Mouse (Mus musculus): Measurements from ENCODE around the gene Serpinh1. TPM values are rescaled to one million over a fixed set of nuclear protein-coding genes. Genes with fewer than 3 reads are reported as not detected.

Serpinh1 gene
- polyA plus RNA-seq, 3 experiments from 2014 or later = not detected

DNA sequence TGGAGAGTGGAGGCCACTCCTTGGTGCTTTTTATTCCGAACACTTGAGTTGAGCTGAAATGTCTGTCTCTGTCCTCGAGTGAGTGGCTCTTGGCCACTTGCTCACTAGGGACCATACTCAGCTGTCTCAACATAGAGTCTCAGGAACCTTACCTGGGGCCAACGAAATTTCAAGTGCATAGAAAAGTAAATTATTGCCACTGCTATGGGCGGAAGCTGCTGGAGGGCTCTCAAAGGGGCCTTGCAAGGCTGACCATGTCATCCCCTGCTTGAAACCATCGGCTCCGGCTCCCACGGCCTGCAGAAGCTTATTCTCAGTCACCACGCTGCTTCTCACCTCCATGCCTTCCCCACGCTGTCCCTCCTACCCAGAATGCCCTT lies 29.7 kb downstream of the Serpinh1 start:
- no peak for ATAC-seq

GRCm38 (mm10) chr7:99322691-99323320 lies 30.2 kb downstream of the Serpinh1 start:
- no peak for ATAC-seq

DNA sequence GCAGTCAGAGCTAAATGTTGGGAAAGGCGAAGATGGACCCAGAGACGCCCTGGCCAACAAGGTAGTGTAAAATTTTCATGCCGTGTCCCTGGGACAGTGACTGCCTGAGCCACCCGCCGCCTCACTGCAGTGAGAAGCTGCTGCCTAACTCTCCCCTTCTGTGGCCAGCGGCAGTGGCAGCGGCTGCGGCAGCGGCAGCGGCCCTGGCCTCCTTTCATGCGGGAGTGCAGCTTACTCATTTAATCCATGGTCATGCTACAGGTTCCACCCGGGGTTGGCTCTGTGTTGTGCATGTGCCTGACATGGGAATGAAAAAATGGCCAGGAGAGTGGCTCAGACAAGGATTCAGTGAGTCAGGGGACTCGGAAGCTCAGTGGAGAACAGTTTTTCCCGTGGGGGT lies 32.5 kb downstream of the Serpinh1 start:
- no peak for ATAC-seq

DNA sequence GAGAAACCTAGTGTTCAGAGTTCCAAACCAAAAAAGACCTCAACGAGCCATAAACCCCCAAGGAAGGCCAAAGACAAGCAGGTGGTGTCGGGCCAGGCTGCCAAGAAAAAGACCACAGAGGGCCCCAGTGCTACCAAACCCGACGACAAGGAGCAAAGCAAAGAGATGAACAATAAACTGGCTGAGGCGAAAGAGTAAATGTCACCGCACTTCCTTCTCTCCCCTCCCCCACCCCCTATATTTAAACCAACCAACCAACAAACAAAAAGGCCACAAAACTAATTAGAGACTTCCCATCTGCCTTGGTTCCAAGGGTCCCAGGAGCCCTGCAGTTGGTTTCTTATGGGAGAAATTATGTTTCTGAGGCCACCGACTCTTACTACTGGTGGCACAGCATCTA lies 35.6 kb downstream of the Serpinh1 start:
- ATAC-seq = peak; percentile 46

DNA sequence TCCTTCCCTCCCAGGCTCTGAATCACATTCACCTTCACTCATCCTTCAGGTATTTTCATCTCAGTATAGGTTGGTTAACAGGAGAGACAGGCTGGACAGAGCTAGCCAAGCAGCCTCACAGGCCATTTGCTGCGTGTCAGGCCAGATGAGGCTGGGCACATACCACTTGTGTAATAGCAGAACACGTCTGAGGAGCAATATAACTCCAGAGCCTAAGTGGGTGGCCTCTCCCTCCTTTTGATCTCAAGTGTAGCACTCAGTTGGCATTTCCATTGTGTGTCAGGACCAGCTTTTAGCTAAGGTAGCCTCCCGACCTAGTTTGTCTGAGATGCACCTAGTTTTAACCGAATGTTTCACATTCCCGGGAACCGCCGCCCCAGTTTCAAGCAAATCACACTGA lies 36.8 kb downstream of the Serpinh1 start:
- ATAC-seq = no peak

DNA sequence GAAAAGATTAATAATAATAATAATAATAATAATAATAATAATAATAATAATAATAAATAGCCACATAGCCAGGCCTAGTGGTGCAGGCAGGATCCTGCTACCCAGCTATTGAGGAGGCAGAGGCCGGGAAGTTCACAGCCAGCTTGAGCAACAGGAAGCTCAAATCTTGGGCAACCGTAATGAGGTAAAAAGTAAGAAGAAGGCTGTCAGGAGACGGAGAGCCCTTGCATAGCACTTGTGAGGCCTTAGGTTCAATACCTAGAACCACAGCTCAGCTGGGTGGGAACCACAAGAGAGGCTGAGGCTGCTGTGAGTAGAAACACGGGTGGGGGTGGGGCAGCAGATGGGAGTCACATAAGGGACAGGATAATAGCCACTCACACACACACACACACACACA lies 38.5 kb downstream of the Serpinh1 start:
- ATAC-seq = no peak

DNA sequence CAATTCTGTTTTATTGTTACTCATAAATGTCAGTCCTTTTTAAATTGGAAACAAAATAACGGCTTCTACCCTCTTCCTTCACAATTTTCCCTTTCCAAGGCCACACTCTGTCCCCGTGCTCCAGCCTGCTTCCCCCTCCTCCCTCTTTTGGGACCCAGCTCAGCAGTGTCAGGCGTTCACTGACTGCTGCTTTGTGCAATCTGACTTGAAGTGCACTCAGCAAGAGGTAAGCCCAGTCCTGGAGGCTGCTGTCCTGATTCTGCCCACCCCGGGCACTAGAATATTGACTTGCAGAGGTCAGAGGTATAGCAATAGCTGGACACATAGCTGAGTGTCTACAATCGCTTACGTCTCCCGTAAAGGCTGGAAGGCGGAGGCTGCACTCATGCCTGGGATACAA lies 39.8 kb downstream of the Serpinh1 start:
- ATAC-seq = no peak

DNA sequence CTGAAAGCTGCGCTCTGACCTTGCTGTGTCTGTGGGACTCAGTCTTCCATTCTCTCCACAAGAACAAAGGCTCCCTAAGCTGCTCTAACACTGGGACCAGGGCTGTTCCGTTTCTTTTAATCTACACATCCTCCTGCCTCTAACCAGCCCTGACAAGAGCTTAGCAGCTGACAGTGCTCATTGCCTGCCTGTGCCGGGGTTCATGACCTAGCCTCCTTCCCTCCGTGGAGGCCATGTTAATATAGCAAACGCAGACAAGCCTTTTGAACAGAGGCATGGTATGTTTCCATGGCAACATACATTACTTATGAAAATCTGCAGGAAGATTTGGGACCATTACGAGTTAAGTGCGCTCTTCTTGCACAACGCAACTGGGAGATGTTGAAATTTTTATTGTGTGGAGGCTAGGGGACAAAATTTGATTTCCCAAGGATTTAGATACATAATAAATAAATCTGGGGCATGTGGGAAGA lies 40.3 kb downstream of the Serpinh1 start:
- ATAC-seq = no peak

GRCm38 (mm10) chr7:99312058-99312457 lies 41.0 kb downstream of the Serpinh1 start:
- no peak for ATAC-seq

- ATAC-seq = peak; percentile 41
Observed at GRCm38 (mm10) chr7:99311433-99311832, 41.6 kb downstream of the Serpinh1 start.

DNA sequence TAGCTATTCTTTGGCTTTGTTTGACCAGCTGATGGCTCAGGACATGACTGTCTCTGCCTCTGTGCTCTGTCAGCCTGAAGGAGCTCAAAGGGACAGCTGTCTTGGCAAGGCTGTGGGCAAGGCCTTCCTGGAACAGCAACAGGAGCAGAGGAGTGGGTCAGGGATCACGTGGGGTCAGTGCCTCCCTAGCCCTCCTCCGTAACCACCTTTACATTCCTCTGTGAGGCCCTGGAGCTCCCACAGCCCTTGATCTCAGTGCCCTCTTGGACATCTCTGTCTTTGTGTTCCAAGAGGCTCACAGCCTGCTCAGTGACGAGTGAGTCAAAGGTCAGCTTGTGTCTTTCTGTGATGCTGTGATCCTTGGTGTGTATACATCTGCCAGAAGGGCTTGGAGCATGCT lies 46.4 kb downstream of the Serpinh1 start:
- no peak for ATAC-seq

DNA sequence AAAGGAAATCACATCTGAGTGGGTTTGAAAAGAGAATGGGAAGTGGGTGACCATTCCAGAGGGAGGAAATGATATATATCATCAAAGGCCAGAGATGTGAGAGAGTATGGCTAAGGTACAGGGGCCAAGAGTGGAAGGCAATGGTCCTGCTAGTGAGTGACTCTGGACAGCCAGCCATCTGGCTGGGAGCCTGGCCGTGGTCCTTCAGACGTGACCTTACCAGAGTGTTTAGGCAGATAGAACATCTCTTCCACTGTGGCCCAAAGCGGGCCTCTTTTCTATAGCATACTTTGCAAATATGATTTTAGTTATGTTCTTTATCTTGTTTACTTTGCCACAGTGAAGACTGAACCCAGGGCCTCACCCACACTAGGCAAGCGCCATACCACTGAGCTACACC lies 47.4 kb downstream of the Serpinh1 start:
- ATAC-seq = no peak

DNA sequence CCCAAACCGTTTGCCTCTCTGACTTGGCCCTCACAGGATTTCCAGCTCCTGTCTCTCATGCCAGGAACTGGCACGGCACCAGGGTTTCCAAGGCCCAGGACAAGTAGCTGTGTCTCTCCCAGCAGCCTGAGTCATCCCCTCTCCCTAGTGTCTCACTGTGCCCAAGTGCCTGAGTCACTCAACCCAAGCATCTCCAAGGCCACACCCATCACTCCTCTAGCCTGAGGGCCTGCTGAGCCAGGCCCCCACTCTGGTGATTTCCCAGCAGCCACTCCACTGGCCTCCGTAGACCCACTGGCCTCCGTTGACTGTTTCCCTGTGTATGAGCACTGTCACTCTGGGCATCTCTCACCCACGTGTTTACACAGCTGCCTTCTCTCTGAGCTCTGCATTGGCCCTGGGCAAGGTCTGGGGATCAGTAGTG lies 48.1 kb downstream of the Serpinh1 start:
- ATAC-seq = no peak

GRCm38 (mm10) chr7:99304029-99304428 lies 49.0 kb downstream of the Serpinh1 start:
- ATAC-seq = no peak

DNA sequence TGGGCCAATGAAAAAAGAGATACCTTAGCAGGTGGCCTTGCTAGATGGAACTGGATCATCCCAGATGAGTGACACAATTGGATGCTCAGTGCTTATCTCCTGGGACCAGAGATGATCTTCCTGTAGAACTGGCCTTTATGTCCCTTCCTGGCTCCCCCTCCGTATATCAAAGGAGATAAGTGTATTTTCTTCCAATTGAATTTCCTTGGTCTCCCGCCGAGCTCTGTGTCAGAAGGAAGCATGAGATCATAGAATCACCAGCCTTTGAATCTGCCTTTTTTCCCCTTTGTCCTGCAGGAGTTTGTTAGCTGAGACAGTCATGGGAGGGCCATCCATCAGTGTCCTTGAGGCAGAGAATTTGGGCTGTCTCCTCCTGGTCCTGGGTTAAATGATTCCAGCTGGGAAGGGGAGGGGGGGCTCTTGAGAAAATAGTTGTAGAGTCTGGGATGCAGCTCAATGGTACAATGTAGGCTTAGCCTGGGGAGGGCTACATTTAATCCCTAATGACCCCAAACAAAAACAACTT lies 52.3 kb downstream of the Serpinh1 start:
- ATAC-seq = no peak

Other genes with a start within 250 kb of the Serpinh1 start
- gene Uvrag, start 212.1 kb downstream of the Serpinh1 start, polyA plus RNA-seq (2017; shearing (Covaris generic)) = 1 to 10 TPM; 5.7 to 9.7 (median 7.0) TPM
- 1 to 10 TPM in 1 of 3 experiments, under 1 TPM in 2; 0.54 to 1.8 (median 0.91) TPM for gene Dgat2, start 170.5 kb downstream of the Serpinh1 start, polyA plus RNA-seq (2017; shearing (Covaris generic))
- gene Mogat2, start 114.6 kb downstream of the Serpinh1 start, polyA plus RNA-seq (2017; shearing (Covaris generic)) = not detected
- gene Map6, start 85.8 kb downstream of the Serpinh1 start, polyA plus RNA-seq (2017; shearing (Covaris generic)) = 1 to 10 TPM; 3.1 to 5.6 (median 3.2) TPM
- 10 to 100 TPM; 15.1 to 29.0 (median 17.5) TPM for gene Gdpd5, start 28.2 kb upstream of the Serpinh1 start, polyA plus RNA-seq (2017; shearing (Covaris generic))
- gene Klhl35, start 112.8 kb upstream of the Serpinh1 start, polyA plus RNA-seq (2017; shearing (Covaris generic)) = under 1 TPM in 1 of 3 experiments, not detected in 2; 0.52 TPM
- gene Rps3, start 130.5 kb upstream of the Serpinh1 start, polyA plus RNA-seq (2017; shearing (Covaris generic)) = 1,000 to 10,000 TPM; 2,539 to 3,992 (median 2,708) TPM
- gene Arrb1, start 182.2 kb upstream of the Serpinh1 start, polyA plus RNA-seq (2017; shearing (Covaris generic)) = 10 to 100 TPM in 2 of 3 experiments, 1 to 10 TPM in 1; 6.1 to 11.1 (median 10.6) TPM

Measured in inflammation-experienced regulatory T-cells, adult 6 months (primary cell).